Mouse (Mus musculus) heart, embryonic 16.5 days (tissue): ENCODE measurements at regions not wholly inside any gene's neighbourhood (a gene's known extent, or its start where the extent isn't known, plus 50 kb on each side); places are given as distances from the start of the nearest gene placed in this dataset.

Source experiments
- ATAC-seq: fragments of 200-750 bp; cut with Nextera tagmentation; replicated peaks from 2 replicates; pipeline ENCODE4 v1.8.0; 2017; ENCODE audit warnings: moderate number of reproducible peaks; ENCODE audit not compliant: insufficient read depth, low FRiP score; ENCODE audit errors: extremely low read depth
- H3K27ac ChIP-seq: fragments of 300-500 bp; sonication (generic); 2 replicates; pipeline ENCODE4 v1.5.1; 2014; ENCODE audit warnings: mild to moderate bottlenecking, low read length, control low read depth, moderate library complexity
- H3K27me3 ChIP-seq: fragments of 300-500 bp; sonication (generic); 2 replicates; pipeline ENCODE4 v1.6.1; 2014; ENCODE audit warnings: low read length, mixed read lengths; ENCODE audit not compliant: control insufficient read depth, insufficient read depth
- H3K36me3 ChIP-seq: fragments of 300-500 bp; sonication (generic); 2 replicates; pipeline ENCODE4 v1.6.1; 2014; ENCODE audit not compliant: control insufficient read depth, insufficient read depth
- H3K4me1 ChIP-seq: fragments of 300-500 bp; sonication (generic); 2 replicates; pipeline ENCODE4 v1.6.1; 2014; ENCODE audit warnings: low read length, mixed read lengths; ENCODE audit not compliant: control insufficient read depth, insufficient read depth
- H3K4me2 ChIP-seq: fragments of 300-500 bp; sonication (generic); 2 replicates; pipeline ENCODE4 v1.6.1; 2014; ENCODE audit warnings: low read depth, mild to moderate bottlenecking, control low read depth, low read length
- H3K4me3 ChIP-seq: fragments of 300-500 bp; sonication (generic); 2 replicates; pipeline ENCODE4 v1.5.1; 2014; ENCODE audit warnings: mild to moderate bottlenecking, control low read depth, low read length
- H3K9ac ChIP-seq: fragments of 300-500 bp; sonication (generic); 2 replicates; pipeline ENCODE4 v1.6.1; 2014; ENCODE audit warnings: low read length, control low read depth
- H3K9me3 ChIP-seq: fragments of 300-500 bp; sonication (generic); replicated peaks from 2 replicates; pipeline ENCODE4 v1.6.1; 2016; ENCODE audit warnings: low read length; ENCODE audit not compliant: control insufficient read depth
- WGBS: fragments of 180-500 bp; shearing (Covaris S2); extraction: QIAGEN DNeasy Blood & Tissue Kit; methylation state at CpG from one replicate; pipeline ENCODE4 v1.1.7; 2014; 5-methylcytosine and 5-hydroxymethylcytosine counted together

GRCm38 (mm10) chr13:70369647-70370046, 267.8 kb downstream of the Ice1 start:
- Histone ChIP-seq H3K9ac (no peak overlapping the region), H3K27ac (no peak overlapping the region), H3K4me2 (no peak overlapping the region), H3K4me1 (no peaks in the 10 kb centered on the region), H3K4me3 (no peak overlapping the region), H3K27me3 (no peaks in the 10 kb centered on the region), H3K36me3 (no peaks in the 10 kb centered on the region), H3K9me3 (no peaks in the 10 kb centered on the region)
- WGBS: 68% methylated on average over 2 of the region's 2 CpGs
- no peak for ATAC-seq

- no peak overlapping the region for H3K4me3 ChIP-seq
- H3K9ac ChIP-seq: no peak overlapping the region
- no peak overlapping the region for H3K27ac ChIP-seq
- H3K27me3 ChIP-seq: no peaks in the 10 kb centered on the region
- ATAC-seq: no peak
- H3K4me1 ChIP-seq: no peaks in the 10 kb centered on the region
- H3K9me3 ChIP-seq: no peaks in the 10 kb centered on the region
- H3K4me2 ChIP-seq: no peak overlapping the region
- H3K36me3 ChIP-seq: no peaks in the 10 kb centered on the region
- 44% methylated on average over 6 of the region's 6 CpGs for WGBS
Measured at GRCm38 (mm10) chr13:70380772-70381171, 256.7 kb downstream of the Ice1 start.

GRCm38 (mm10) chr13:70385292-70385691, 252.1 kb downstream of the Ice1 start:
- no peaks in the 10 kb centered on the region for H3K27me3 ChIP-seq
- H3K4me3 ChIP-seq: no peak overlapping the region
- H3K36me3 ChIP-seq: no peaks in the 10 kb centered on the region
- H3K4me1 ChIP-seq: no peaks in the 10 kb centered on the region
- no peak for ATAC-seq
- H3K9ac ChIP-seq: no peak overlapping the region
- H3K9me3 ChIP-seq: 0 out of 2 replicates have a peak, but pooled peaks cover 2% of the 10 kb centered on the region
- WGBS: 62% methylated on average over 8 of the region's 8 CpGs
- H3K27ac ChIP-seq: no peak overlapping the region
- H3K4me2 ChIP-seq: no peak overlapping the region

- 70% methylated on average over 1 of the region's 1 CpGs for WGBS
- no peaks in the 10 kb centered on the region for H3K27me3 ChIP-seq
Measured at GRCm38 (mm10) chr13:70412788-70413187, 224.6 kb downstream of the Ice1 start.

GRCm38 (mm10) chr13:70418156-70418555, 219.3 kb downstream of the Ice1 start:
- 88% methylated on average over 2 of the region's 2 CpGs for WGBS
- no peak for ATAC-seq

More at GRCm38 (mm10) chr13:70412788-70413187, 224.6 kb downstream of the Ice1 start:
- no peak for ATAC-seq
- Histone ChIP-seq H3K4me1 (no peaks in the 10 kb centered on the region), H3K4me3 (no peak overlapping the region), H3K27ac (no peak overlapping the region), H3K9me3 (no peaks in the 10 kb centered on the region), H3K4me2 (no peak overlapping the region), H3K9ac (no peak overlapping the region), H3K36me3 (no peaks in the 10 kb centered on the region)

GRCm38 (mm10) chr13:70439419-70439818, 198.0 kb downstream of the Ice1 start:
- Histone ChIP-seq H3K9me3 (no peaks in the 10 kb centered on the region), H3K27me3 (no peaks in the 10 kb centered on the region), H3K27ac (no peak overlapping the region), H3K36me3 (no peaks in the 10 kb centered on the region), H3K4me3 (no peak overlapping the region), H3K4me1 (no peaks in the 10 kb centered on the region), H3K4me2 (no peak overlapping the region), H3K9ac (no peak overlapping the region)
- no peak for ATAC-seq
- 23% methylated on average over 1 of the region's 1 CpGs for WGBS

More at GRCm38 (mm10) chr13:70418156-70418555, 219.3 kb downstream of the Ice1 start:
- Histone ChIP-seq H3K4me3 (no peak overlapping the region), H3K4me1 (no peaks in the 10 kb centered on the region), H3K4me2 (no peak overlapping the region), H3K27me3 (no peaks in the 10 kb centered on the region), H3K9me3 (no peaks in the 10 kb centered on the region), H3K27ac (no peak overlapping the region), H3K9ac (no peak overlapping the region), H3K36me3 (no peaks in the 10 kb centered on the region)

- WGBS: 81% methylated on average over 4 of the region's 4 CpGs
- no peak for ATAC-seq
- no peaks in the 10 kb centered on the region for H3K27me3 ChIP-seq
- no peaks in the 10 kb centered on the region for H3K9me3 ChIP-seq
- H3K27ac ChIP-seq: no peak overlapping the region
- no peaks in the 10 kb centered on the region for H3K4me1 ChIP-seq
- H3K36me3 ChIP-seq: no peaks in the 10 kb centered on the region
- no peak overlapping the region for H3K9ac ChIP-seq
- no peak overlapping the region for H3K4me2 ChIP-seq
- H3K4me3 ChIP-seq: no peak overlapping the region
Measured at GRCm38 (mm10) chr13:70446940-70447339, 190.5 kb downstream of the Ice1 start.

GRCm38 (mm10) chr13:70454592-70455390, 182.6 kb downstream of the Ice1 start:
- WGBS: 69% methylated on average over 4 of the region's 4 CpGs
- no peak overlapping the region for H3K4me2 ChIP-seq
- no peak overlapping the region for H3K4me3 ChIP-seq
- H3K27ac ChIP-seq: no peak overlapping the region
- H3K9me3 ChIP-seq: no peaks in the 10 kb centered on the region
- no peak for ATAC-seq
- no peaks in the 10 kb centered on the region for H3K36me3 ChIP-seq
- H3K27me3 ChIP-seq: no peaks in the 10 kb centered on the region
- no peaks in the 10 kb centered on the region for H3K4me1 ChIP-seq
- no peak overlapping the region for H3K9ac ChIP-seq

GRCm38 (mm10) chr13:70458406-70458805, 179.0 kb downstream of the Ice1 start:
- 56% methylated on average over 3 of the region's 3 CpGs for WGBS
- Histone ChIP-seq H3K27me3 (no peaks in the 10 kb centered on the region), H3K4me2 (no peak overlapping the region), H3K27ac (no peak overlapping the region), H3K4me3 (no peak overlapping the region), H3K36me3 (no peaks in the 10 kb centered on the region), H3K4me1 (no peaks in the 10 kb centered on the region), H3K9me3 (no peaks in the 10 kb centered on the region), H3K9ac (no peak overlapping the region)
- no peak for ATAC-seq
